Mouse (Mus musculus) NIH3T3 (cell line): ENCODE measurements around the gene Vmn2r-ps130.
"Not testable (repeated sequence)": the region's sequence is repeated elsewhere in the genome, so short reads cannot be mapped to it uniquely, and the experiment has no call there.

Experiments
- DNase-seq: peaks from one replicate; pipeline ENCODE4 v3.0.0-alpha.2; 2012; ENCODE audit warnings: low read depth

The Vmn2r-ps130 gene

GRCm38 (mm10) chr17:23060866-23061265 is at the start of gene Vmn2r-ps130:
Gene Vmn2r-ps130 (plus strand): TSS chr17:23061166.
- DNase-seq = not testable (repeated sequence)
